Mouse (Mus musculus): ENCODE data around the gene Mogs. TPM values are rescaled to one million over a fixed set of nuclear protein-coding genes. Genes with fewer than 3 reads are reported as not detected.

The Mogs gene
- polyA plus RNA-seq, 1 experiment = 33.5 TPM

DNA sequence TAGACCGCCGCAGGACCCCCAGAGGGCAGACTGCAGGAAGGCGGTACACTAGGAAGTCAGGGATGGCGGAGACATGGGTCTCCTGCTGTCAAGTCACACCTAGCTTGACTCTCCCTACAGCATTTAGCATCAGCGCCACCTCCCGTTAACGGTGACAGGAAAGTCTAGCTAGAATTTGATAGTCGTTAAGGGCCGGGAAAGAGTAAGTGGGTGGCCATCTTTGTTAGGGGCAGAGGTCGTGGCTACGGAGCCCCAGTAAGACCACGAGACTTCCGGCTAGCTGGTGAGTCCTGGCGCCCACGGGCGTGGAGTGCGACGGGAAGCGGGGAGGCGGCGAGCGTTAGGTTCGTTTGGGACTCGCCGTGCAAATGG lies 14.0 kb upstream of the Mogs start, which contains the start of the genes Ccdc142 and Gm42688:
Gene Ccdc142 (plus strand): TSS at position 286 of the 372 bp plus-strand sequence.
Gene Gm42688 (plus strand): TSS at position 302 of the 372 bp plus-strand sequence.
- Histone ChIP-seq H3K27me3 (ENCODE audit: control insufficient read depth, insufficient read depth, low read length) (no peaks in the 10 kb centered on the region), H3K4me1 (ENCODE audit: control insufficient read depth, insufficient read depth, low read length) (peaks cover 14% of the 10 kb centered on the region), H3K4me3 (replicated peaks; ENCODE audit: insufficient read depth, low read depth, low read length) (peak within 1 kb of the TSS; percentile 78), H3K27ac (ENCODE audit: insufficient read depth, low read length) (peak within 1 kb of the TSS; percentile 63)
- under 1% methylated on average over 25 of the region's 25 CpGs for WGBS
- peak; percentile 92 to 94 for DNase-seq
- TF ChIP-seq POLR2A (IDR thresholded peaks at IDR 0.05; ENCODE audit: borderline replicate concordance, insufficient read depth, low read length) = peak; percentile 77
- peak; percentile 62 for TF ChIP-seq CTCF (IDR thresholded peaks at IDR 0.05; ENCODE audit: borderline replicate concordance, insufficient read depth, low read depth, low read length)

DNA sequence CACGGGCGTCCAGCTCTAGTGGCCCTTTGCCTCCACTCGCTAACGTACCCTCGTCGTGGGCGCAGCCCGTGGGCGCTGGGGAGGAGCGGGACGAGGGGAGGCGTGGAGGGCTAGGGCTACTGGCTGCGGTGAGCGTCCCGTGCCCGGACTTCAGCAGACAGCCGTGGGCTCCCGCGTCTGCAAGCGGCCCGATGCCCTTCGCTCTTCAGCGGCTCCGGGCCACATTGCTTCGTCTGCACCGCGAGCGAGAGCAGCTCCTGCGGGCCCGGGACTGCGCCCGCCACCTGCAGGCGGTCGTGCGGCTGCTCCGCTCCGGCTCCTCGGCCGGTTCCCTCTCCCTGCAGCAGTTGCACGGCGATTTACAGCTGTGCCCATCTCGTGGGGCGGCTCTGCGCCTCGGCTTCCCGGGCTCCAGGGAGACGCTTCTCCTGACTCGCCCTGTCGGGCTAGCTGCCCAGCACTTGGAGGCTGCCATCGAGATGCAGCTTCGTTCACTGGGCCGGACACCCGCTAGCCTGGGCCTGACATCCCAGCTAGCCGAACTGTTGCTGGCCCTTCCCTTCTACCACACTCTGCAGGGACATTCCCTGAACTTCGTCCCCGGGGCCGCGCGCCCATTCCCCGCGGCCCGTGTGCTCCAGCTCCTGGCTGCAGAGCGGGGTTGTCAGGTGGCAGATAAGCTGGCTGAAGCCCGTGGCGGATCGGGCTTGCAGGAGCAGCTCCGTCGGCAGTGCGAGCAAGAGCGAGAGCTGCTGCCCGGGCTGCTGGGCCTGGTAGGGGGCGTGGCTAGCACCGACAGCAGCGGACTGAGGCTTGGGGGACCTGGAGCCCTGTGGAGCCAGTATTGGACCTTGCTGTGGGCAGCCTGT lies 13.4 kb upstream of the Mogs start:
- Histone ChIP-seq H3K27me3 (ENCODE audit: control insufficient read depth, insufficient read depth, low read length) (no peaks in the 10 kb centered on the region), H3K27ac (ENCODE audit: insufficient read depth, low read length) (peak overlapping the region; percentile 63), H3K4me1 (ENCODE audit: control insufficient read depth, insufficient read depth, low read length) (peaks cover 14% of the 10 kb centered on the region), H3K4me3 (replicated peaks; ENCODE audit: insufficient read depth, low read depth, low read length) (peak overlapping the region; percentile 78)
- TF ChIP-seq POLR2A (IDR thresholded peaks at IDR 0.05; ENCODE audit: borderline replicate concordance, insufficient read depth, low read length) (0 out of 2 replicates have a peak, but pooled peaks have one; percentile 9), CTCF (IDR thresholded peaks at IDR 0.05; ENCODE audit: borderline replicate concordance, insufficient read depth, low read depth, low read length) (no peak; the same call in 1 of the 2 replicates)
- DNase-seq = peak; percentile 58 to 60
- WGBS = under 1% methylated on average over 74 of the region's 74 CpGs

DNA sequence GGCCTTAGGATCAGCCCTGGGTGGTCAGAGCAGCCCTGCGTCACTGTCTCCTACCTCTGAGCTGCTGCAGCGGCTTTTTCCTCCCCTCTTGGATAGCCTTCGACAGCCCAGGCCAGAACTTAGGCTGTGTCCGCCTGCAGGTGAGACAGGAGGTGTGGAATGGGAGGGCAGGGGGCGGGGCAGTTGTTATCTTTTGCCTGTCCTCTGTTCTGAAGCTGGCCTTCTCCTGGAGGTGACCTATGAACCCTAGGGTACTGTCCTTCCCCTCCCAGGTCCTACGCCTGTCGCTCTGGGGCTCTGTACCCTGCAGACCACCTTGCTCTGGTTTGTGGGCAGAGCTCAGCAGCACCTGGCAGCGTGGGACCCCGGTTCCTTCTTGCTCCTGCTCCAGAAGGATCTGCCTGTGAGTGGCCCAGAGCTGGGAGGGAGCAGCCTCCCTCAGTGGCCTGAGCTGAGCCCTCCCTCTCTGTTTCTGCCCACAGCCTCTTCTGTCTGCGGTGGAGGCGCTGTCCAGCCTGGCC lies 12.1 kb upstream of the Mogs start:
- WGBS = 54% methylated on average over 11 of the region's 11 CpGs
- DNase-seq = no peak
- no peaks in the 10 kb centered on the region for H3K27me3 ChIP-seq (ENCODE audit: control insufficient read depth, insufficient read depth, low read length)
- peaks cover 20% of the 10 kb centered on the region for H3K4me1 ChIP-seq (ENCODE audit: control insufficient read depth, insufficient read depth, low read length)
- TF ChIP-seq CTCF (IDR thresholded peaks at IDR 0.05; ENCODE audit: borderline replicate concordance, insufficient read depth, low read depth, low read length) = no peak
- no peak for TF ChIP-seq POLR2A (IDR thresholded peaks at IDR 0.05; ENCODE audit: borderline replicate concordance, insufficient read depth, low read length)
- H3K27ac ChIP-seq (ENCODE audit: insufficient read depth, low read length) = no peak overlapping the region
- no peak overlapping the region for H3K4me3 ChIP-seq (replicated peaks; ENCODE audit: insufficient read depth, low read depth, low read length)

DNA sequence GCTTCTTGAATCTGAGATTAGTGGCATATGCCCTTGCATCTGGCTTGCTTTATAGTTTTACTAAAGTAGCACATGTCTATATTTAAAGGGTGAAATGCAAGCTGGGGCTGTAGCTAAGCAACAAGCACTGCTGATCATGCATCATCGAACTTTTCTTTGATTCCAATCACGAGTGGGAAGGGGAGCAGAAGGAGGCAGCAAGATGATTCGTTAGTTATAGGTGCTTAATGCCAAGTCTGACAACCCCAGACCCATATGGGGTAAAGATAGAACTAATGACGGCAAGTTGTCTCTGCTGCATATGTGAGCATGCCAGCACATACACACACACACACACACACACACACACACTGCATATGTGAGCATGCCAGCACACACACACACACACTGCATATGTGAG lies 11.1 kb upstream of the Mogs start:
- no peak overlapping the region for H3K27ac ChIP-seq (ENCODE audit: insufficient read depth, low read length)
- no peak for DNase-seq

DNA sequence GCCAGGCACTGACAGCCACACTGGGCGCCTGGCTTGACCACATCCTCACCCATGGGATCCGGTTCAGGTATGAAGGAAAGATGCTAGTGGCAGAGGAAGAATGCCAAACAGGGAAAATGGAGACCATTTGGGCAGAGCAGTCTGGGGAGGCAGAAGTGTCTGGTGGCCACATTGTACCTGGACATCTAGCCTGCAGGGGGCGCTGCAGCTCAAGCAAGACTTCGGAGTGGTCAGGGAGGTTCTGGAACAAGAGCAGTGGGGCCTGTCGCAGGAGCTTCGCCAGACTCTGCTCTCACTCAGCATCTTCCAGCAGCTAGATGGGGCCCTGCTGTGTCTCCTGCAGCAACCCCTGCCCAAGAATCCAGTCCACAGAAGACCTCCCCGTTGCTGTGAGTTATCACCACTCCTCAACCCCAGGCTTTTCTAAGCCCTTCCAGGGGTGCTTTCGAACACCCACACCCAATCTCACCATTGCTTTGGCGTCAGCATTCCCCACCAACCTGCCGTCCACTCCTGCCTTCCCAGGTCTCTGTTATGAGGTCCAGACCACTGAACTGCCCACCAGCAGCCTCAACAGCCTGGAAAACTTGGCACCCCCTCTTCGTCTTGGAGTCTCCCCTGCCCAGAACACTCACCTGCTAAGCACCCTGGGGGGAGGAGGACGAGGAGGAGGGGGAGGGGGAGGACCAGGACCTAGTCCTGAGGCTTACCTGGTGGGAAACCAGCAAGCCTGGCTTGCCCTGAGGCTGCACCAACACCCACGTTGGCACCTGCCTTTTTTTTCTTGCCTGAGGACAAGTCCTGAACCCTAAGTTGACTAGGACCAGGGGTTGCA lies 7.5 kb upstream of the Mogs start:
- H3K4me3 ChIP-seq (replicated peaks; ENCODE audit: insufficient read depth, low read depth, low read length) = peak overlapping the region; percentile 79
- peak overlapping the region; percentile 83; the same call in 1 of the 2 replicates for H3K27ac ChIP-seq (ENCODE audit: insufficient read depth, low read length)
- TF ChIP-seq CTCF (IDR thresholded peaks at IDR 0.05; ENCODE audit: borderline replicate concordance, insufficient read depth, low read depth, low read length) = peak; percentile 70
- no peak for TF ChIP-seq POLR2A (IDR thresholded peaks at IDR 0.05; ENCODE audit: borderline replicate concordance, insufficient read depth, low read length)
- DNase-seq = peak; percentile 62 to 72
- no peaks in the 10 kb centered on the region for H3K27me3 ChIP-seq (ENCODE audit: control insufficient read depth, insufficient read depth, low read length)
- WGBS = 24% methylated on average over 13 of the region's 13 CpGs
- H3K4me1 ChIP-seq (ENCODE audit: control insufficient read depth, insufficient read depth, low read length) = peaks cover 15% of the 10 kb centered on the region

More for the DNA sequence above, 11.1 kb upstream of the Mogs start:
- Histone ChIP-seq H3K27me3 (ENCODE audit: control insufficient read depth, insufficient read depth, low read length) (no peaks in the 10 kb centered on the region), H3K4me3 (replicated peaks; ENCODE audit: insufficient read depth, low read depth, low read length) (no peak overlapping the region), H3K4me1 (ENCODE audit: control insufficient read depth, insufficient read depth, low read length) (peaks cover 20% of the 10 kb centered on the region)
- WGBS = 31% methylated on average over 4 of the region's 4 CpGs
- TF ChIP-seq POLR2A (IDR thresholded peaks at IDR 0.05; ENCODE audit: borderline replicate concordance, insufficient read depth, low read length) (no peak), CTCF (IDR thresholded peaks at IDR 0.05; ENCODE audit: borderline replicate concordance, insufficient read depth, low read depth, low read length) (no peak)

DNA sequence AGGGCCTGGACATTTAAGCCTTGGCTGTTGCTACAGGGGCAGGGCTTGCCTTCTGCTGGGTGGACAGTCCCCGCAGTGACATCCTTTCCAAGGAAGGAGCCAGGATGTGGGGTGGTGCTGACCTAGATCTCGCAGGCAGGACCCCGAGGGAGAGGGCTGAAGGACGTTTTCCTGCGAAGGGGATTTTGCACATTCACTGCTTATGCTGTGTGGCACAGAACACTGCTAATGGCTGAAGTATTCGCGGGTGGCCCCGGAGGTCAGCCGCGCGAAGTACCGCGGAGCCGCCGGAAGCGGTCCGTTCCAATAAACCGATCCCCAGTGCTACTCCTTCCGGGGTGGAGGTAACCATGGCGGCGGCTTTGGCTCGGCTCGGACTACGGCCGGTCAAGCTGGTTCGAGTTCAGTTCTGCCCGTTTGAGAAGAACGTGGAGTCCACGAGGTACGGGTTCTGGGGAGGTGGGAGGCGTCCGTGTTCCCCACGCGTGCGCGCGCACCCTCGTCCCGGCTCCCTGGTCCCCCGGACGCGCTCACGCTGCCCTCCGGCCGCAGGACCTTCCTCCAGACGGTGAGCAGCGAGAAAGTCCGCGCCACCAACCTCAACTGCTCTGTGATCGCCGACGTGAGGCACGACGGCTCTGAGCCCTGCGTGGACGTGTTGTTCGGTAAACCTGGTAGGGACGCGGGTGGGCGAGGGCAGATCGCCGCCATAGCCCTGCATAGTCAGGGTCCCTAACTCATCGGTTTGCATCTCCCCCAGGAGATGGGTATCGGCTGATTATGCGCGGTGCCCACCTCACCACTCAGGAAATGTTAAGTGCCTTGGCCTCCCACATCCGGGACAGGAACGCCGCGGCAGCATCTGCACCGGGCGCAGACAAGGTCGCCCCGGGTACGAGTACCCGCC lies 6.3 kb upstream of the Mogs start, which contains the start of gene Mrpl53:
Gene Mrpl53 (plus strand): TSS at position 279 of the 907 bp plus-strand sequence.
- peaks cover 6% of the 10 kb centered on the region; the same call in 1 of the 2 replicates for H3K4me1 ChIP-seq (ENCODE audit: control insufficient read depth, insufficient read depth, low read length)
- DNase-seq = peak; percentile 84 to 89
- whole genome bisulfite sequencing = under 1% methylated on average over 76 of the region's 76 CpGs
- TF ChIP-seq POLR2A (IDR thresholded peaks at IDR 0.05; ENCODE audit: borderline replicate concordance, insufficient read depth, low read length) (peak; percentile 94), CTCF (IDR thresholded peaks at IDR 0.05; ENCODE audit: borderline replicate concordance, insufficient read depth, low read depth, low read length) (no peak; the same call in 1 of the 2 replicates)
- peak within 1 kb of the TSS; percentile 83 for H3K27ac ChIP-seq (ENCODE audit: insufficient read depth, low read length)
- H3K4me3 ChIP-seq (replicated peaks; ENCODE audit: insufficient read depth, low read depth, low read length) = peak within 1 kb of the TSS; percentile 79
- H3K27me3 ChIP-seq (ENCODE audit: control insufficient read depth, insufficient read depth, low read length) = no peaks in the 10 kb centered on the region
